Mouse (Mus musculus) frontal cortex, adult (tissue): ENCODE measurements around the gene T2.

Experiments used
- ATAC-seq: cut with Nextera tagmentation; 2 replicates; pipeline ENCODE4 v1.9.2; 2017; ENCODE audit warnings: mild to moderate bottlenecking, moderate library complexity, mixed read lengths; ENCODE audit not compliant: low TSS enrichment

Gene T2

GRCm38 (mm10) chr17:8416865-8417264 is 61.1 kb downstream of the T2 start:
- ATAC-seq = no peak

- no peak for ATAC-seq
Observed at GRCm38 (mm10) chr17:8420739-8421138, 64.9 kb downstream of the T2 start.

GRCm38 (mm10) chr17:8421517-8421916 is 65.7 kb downstream of the T2 start:
- ATAC-seq = no peak

- ATAC-seq = no peak
Observed at GRCm38 (mm10) chr17:8423283-8423682, 67.5 kb downstream of the T2 start.

GRCm38 (mm10) chr17:8429436-8429835 is 73.6 kb downstream of the T2 start:
- no peak for ATAC-seq

GRCm38 (mm10) chr17:8429896-8430295 is 74.1 kb downstream of the T2 start:
- no peak for ATAC-seq

- no peak for ATAC-seq
Observed at GRCm38 (mm10) chr17:8432179-8432800, 76.5 kb downstream of the T2 start.

- no peak for ATAC-seq
Observed at GRCm38 (mm10) chr17:8433121-8433977, 77.6 kb downstream of the T2 start.

- ATAC-seq = no peak
Observed at GRCm38 (mm10) chr17:8433978-8434960, 78.5 kb downstream of the T2 start, which contains the start of gene T. Gene T (plus strand): TSS chr17:8434423.

- no peak for ATAC-seq
Observed at GRCm38 (mm10) chr17:8436184-8436583, 80.4 kb downstream of the T2 start.

GRCm38 (mm10) chr17:8444062-8444461 is 88.3 kb downstream of the T2 start:
- ATAC-seq = no peak

- ATAC-seq = no peak
Observed at GRCm38 (mm10) chr17:8447676-8448192, 91.9 kb downstream of the T2 start.

GRCm38 (mm10) chr17:8448324-8448723 is 92.5 kb downstream of the T2 start:
- no peak for ATAC-seq

GRCm38 (mm10) chr17:8455196-8455595 is 99.4 kb downstream of the T2 start:
- no peak for ATAC-seq

GRCm38 (mm10) chr17:8455601-8456000 is 99.8 kb downstream of the T2 start:
- no peak for ATAC-seq

- ATAC-seq = no peak
Observed at GRCm38 (mm10) chr17:8456856-8457460, 101.2 kb downstream of the T2 start.

GRCm38 (mm10) chr17:8461568-8461967 is 105.8 kb downstream of the T2 start:
- ATAC-seq = peak; percentile 64; the same call in 1 of the 2 replicates

- peak; percentile 64; the same call in 1 of the 2 replicates for ATAC-seq
Observed at GRCm38 (mm10) chr17:8463482-8464128, 107.8 kb downstream of the T2 start.

GRCm38 (mm10) chr17:8467771-8468170 is 112.0 kb downstream of the T2 start:
- no peak for ATAC-seq

GRCm38 (mm10) chr17:8468716-8469344 is 113.0 kb downstream of the T2 start:
- peak; percentile 96 for ATAC-seq
